Mouse (Mus musculus): ENCODE data around the gene Kif23. TPM values are rescaled to one million over a fixed set of nuclear protein-coding genes. Genes with fewer than 3 reads are reported as not detected.

The Kif23 gene
- polyA plus RNA-seq, 1 experiment = 0.56 TPM

DNA sequence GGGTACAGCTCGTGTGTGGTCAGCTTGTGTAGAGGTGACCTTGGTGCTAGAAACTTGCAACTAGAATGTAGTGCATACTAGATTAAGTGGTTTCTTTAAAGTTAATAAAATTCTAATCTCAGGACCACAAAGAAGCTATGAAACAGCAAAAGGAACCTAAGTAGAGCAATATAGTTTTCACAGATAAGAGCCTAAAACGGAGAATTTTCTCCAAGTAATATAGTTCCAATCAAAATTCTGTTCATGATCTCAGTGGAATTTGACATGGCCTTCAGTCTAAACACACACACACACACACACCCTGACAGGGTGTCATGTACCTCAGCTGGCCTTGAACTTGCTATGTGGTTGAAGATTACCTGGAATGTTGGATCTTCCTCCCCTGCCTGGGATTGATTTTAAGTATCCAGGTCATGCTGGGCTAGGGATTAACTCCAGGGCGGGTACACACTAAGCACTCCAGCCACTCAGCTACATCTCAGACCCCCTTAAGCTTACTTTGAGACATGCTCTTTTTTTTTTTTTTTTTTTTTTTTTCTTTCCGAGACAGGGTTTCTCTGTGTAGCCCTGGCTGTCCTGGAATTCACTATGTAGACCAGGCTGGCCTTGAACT is 31.1 kb downstream of the Kif23 start:
- Histone ChIP-seq H3K4me3 (replicated peaks; ENCODE audit: insufficient read depth, low read depth, low read length) (peak overlapping the region; percentile 84), H3K27ac (ENCODE audit: insufficient read depth, low read length) (no peak overlapping the region), H3K27me3 (ENCODE audit: control insufficient read depth, insufficient read depth, low read length) (no peaks in the 10 kb centered on the region), H3K4me1 (ENCODE audit: control insufficient read depth, insufficient read depth, low read length) (no peaks in the 10 kb centered on the region)
- WGBS = 58% methylated on average over 4 of the region's 4 CpGs
- TF ChIP-seq POLR2A (IDR thresholded peaks at IDR 0.05; ENCODE audit: borderline replicate concordance, insufficient read depth, low read length) (no peak), CTCF (IDR thresholded peaks at IDR 0.05; ENCODE audit: borderline replicate concordance, insufficient read depth, low read depth, low read length) (no peak)
- no peak for DNase-seq

DNA sequence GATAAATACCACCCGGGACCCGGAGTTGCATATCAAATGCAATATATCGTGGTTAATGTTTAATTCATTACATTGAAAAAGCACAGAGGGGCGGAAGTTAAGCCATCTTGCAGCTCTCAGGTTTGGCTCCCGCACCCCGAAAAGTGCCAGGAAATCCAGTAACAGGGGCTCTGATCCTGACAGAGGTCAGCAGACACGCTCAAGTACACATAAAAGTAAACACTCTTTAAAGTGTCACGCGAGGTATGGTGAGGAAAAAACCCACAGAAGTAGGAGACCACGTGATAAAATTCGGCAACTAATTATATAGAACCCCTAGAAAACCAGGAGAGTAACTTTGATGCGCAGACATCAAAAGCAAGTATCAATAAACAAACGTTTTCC is 31.7 kb downstream of the Kif23 start:
- no peak for DNase-seq
- H3K27ac ChIP-seq (ENCODE audit: insufficient read depth, low read length) = peak overlapping the region; percentile 68
- no peaks in the 10 kb centered on the region for H3K27me3 ChIP-seq (ENCODE audit: control insufficient read depth, insufficient read depth, low read length)
- H3K4me1 ChIP-seq (ENCODE audit: control insufficient read depth, insufficient read depth, low read length) = no peaks in the 10 kb centered on the region
- H3K4me3 ChIP-seq (replicated peaks; ENCODE audit: insufficient read depth, low read depth, low read length) = peak overlapping the region; percentile 84
- WGBS = 4% methylated on average over 13 of the region's 13 CpGs
- TF ChIP-seq CTCF (IDR thresholded peaks at IDR 0.05; ENCODE audit: borderline replicate concordance, insufficient read depth, low read depth, low read length) (no peak), POLR2A (IDR thresholded peaks at IDR 0.05; ENCODE audit: borderline replicate concordance, insufficient read depth, low read length) (no peak)

DNA sequence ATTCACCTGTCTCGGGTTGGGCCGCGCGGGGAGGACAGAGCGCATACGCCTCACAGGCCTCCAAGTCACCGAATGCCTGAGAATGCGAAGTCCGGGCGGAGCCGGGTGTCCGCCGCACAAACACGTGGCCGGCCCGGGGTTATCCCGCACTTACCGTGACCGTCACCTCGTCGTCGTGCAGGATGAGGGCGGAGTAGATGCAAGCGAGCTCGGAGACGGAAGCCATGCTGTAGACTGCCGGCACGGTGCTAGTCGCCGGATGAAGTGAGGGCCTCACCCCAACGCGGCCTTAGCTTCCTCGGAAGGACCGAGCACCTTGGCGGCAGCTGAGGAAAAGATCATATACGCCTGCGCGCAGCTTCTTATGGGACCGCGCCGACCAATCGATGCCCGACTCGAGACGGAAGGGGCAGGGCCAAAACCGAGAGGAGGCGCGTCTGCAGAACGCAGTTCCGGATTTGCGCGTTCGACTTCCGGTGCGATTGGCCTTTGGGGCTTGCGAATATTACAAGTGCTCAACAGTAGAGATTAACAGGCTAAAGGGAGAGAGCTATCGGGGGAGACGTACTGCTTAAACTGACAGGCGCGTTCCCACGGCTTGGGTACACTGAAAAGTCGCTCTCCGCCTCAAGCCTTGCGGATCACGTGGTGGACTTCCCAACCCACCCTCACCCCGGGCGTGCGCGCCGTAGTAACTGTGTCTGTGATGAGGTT is 32.2 kb downstream of the Kif23 start, which contains the start of gene Rplp1:
TSS of gene Rplp1 (minus strand) at position 340 of the 714 bp plus-strand sequence.
- H3K4me3 ChIP-seq (replicated peaks; ENCODE audit: insufficient read depth, low read depth, low read length) = peak within 1 kb of the TSS; percentile 92
- H3K27ac ChIP-seq (ENCODE audit: insufficient read depth, low read length) = peak within 1 kb of the TSS; percentile 68
- H3K27me3 ChIP-seq (ENCODE audit: control insufficient read depth, insufficient read depth, low read length) = no peaks in the 10 kb centered on the region
- WGBS = under 1% methylated on average over 70 of the region's 70 CpGs
- DNase-seq = peak; percentile 97
- TF ChIP-seq POLR2A (IDR thresholded peaks at IDR 0.05; ENCODE audit: borderline replicate concordance, insufficient read depth, low read length) (peak; percentile 91), CTCF (IDR thresholded peaks at IDR 0.05; ENCODE audit: borderline replicate concordance, insufficient read depth, low read depth, low read length) (no peak)
- H3K4me1 ChIP-seq (ENCODE audit: control insufficient read depth, insufficient read depth, low read length) = no peaks in the 10 kb centered on the region

DNA sequence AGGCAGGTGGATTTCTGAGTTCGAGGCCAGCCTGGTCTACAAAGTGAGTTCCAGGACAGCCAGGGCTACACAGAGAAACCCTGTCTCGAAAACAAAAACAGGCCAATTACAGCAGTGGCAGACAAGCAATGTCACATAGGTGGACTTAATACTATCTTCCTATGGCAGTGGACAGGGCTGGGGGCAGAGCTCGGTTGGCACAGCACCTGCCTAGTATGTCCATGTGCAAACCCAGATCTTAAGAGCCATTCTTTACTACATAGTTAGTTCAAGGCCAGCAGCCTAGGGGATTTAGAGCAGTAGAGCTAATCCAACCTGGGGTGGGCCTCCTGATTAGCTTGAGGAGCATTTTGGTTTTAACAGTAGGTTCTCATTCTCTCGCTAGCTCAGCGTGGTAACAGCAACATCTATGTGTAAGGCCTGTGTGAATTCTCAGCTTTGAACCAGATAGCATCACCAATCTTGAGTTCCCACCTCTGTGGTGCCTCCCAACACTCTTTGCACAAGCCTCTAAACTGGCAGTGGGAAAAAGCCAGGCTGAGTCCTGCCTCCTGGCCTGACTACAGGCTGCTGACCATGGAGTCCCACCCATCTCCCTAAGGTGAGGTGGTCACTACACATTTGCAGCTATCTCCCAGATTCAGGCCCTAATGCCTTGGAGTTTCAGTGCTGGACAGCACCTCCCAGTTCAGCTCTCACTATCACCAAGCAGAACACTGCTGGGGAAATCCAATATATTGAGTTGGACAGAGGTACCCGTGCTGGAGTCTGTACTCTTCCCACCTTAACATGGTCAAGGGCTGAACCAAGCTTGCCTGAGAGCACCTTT is 35.1 kb downstream of the Kif23 start:
- 60% methylated on average over 6 of the region's 6 CpGs for WGBS
- no peak overlapping the region for H3K27ac ChIP-seq (ENCODE audit: insufficient read depth, low read length)
- H3K27me3 ChIP-seq (ENCODE audit: control insufficient read depth, insufficient read depth, low read length) = no peaks in the 10 kb centered on the region
- H3K4me1 ChIP-seq (ENCODE audit: control insufficient read depth, insufficient read depth, low read length) = no peaks in the 10 kb centered on the region
- TF ChIP-seq CTCF (IDR thresholded peaks at IDR 0.05; ENCODE audit: borderline replicate concordance, insufficient read depth, low read depth, low read length) (no peak), POLR2A (IDR thresholded peaks at IDR 0.05; ENCODE audit: borderline replicate concordance, insufficient read depth, low read length) (no peak)
- DNase-seq = no peak
- H3K4me3 ChIP-seq (replicated peaks; ENCODE audit: insufficient read depth, low read depth, low read length) = no peak overlapping the region

DNA sequence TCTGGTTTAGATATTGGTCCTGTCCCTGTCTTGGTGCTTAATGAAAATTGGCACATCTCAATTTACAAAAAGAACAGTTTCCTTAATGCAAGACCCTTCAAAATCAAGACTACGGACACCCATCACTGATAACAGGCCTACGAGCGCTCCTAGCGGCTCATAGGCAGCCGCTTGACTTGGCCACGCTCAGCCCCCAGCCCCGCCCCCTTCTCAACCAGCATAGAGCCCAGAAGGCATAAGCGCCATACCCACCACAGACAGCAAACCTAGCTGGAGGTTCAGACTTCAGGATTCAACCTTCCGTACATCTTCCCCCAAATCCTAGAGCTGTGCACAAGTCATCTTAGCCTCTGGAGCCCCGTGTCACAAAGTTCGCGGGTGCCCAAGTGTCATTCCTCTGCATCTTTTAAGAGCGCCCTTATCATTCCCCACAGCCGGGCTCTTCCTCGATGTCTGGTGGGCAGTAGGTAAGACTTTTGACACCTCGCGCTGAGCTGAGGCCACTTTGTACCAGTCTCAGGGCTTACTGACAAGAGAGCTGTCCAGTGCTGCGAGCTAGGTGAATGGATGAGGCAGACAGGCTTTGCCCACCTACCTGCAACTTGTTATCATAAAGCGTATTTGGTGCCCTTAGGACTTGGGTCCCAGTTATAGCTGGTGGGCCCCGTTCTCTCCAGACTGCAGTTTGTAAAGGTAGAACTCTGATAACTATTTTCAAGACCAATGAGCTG is 35.9 kb downstream of the Kif23 start:
- DNase-seq = no peak
- WGBS = 54% methylated on average over 20 of the region's 20 CpGs
- TF ChIP-seq POLR2A (IDR thresholded peaks at IDR 0.05; ENCODE audit: borderline replicate concordance, insufficient read depth, low read length) = no peak
- TF ChIP-seq CTCF (IDR thresholded peaks at IDR 0.05; ENCODE audit: borderline replicate concordance, insufficient read depth, low read depth, low read length) = no peak
- H3K27me3 ChIP-seq (ENCODE audit: control insufficient read depth, insufficient read depth, low read length) = no peaks in the 10 kb centered on the region
- no peak overlapping the region for H3K4me3 ChIP-seq (replicated peaks; ENCODE audit: insufficient read depth, low read depth, low read length)
- no peaks in the 10 kb centered on the region for H3K4me1 ChIP-seq (ENCODE audit: control insufficient read depth, insufficient read depth, low read length)
- H3K27ac ChIP-seq (ENCODE audit: insufficient read depth, low read length) = no peak overlapping the region

DNA sequence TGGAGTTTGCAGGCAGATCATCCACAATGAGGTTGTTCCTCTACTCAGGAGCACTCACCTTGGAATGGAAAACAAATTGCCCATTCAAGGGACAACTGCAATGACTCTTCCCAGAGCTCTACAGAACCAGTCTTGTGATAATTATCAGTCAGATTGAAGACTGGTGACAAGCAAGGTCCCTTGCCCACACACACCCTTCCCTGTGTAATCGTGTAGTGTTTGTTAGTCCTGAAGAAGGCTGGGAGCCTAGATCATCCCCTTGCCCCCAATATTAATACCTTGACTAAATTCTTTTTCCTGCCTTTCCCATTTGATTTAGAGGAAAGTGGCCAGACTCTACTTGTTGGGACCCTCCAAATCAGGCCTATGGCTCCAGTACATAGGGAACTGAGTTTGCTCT is 36.9 kb downstream of the Kif23 start:
- H3K27ac ChIP-seq (ENCODE audit: insufficient read depth, low read length) = no peak overlapping the region
- WGBS = 88% methylated on average over 1 of the region's 1 CpGs
- DNase-seq = no peak
- TF ChIP-seq CTCF (IDR thresholded peaks at IDR 0.05; ENCODE audit: borderline replicate concordance, insufficient read depth, low read depth, low read length) (no peak), POLR2A (IDR thresholded peaks at IDR 0.05; ENCODE audit: borderline replicate concordance, insufficient read depth, low read length) (no peak)
- no peaks in the 10 kb centered on the region for H3K4me1 ChIP-seq (ENCODE audit: control insufficient read depth, insufficient read depth, low read length)
- no peaks in the 10 kb centered on the region for H3K27me3 ChIP-seq (ENCODE audit: control insufficient read depth, insufficient read depth, low read length)
- no peak overlapping the region for H3K4me3 ChIP-seq (replicated peaks; ENCODE audit: insufficient read depth, low read depth, low read length)

DNA sequence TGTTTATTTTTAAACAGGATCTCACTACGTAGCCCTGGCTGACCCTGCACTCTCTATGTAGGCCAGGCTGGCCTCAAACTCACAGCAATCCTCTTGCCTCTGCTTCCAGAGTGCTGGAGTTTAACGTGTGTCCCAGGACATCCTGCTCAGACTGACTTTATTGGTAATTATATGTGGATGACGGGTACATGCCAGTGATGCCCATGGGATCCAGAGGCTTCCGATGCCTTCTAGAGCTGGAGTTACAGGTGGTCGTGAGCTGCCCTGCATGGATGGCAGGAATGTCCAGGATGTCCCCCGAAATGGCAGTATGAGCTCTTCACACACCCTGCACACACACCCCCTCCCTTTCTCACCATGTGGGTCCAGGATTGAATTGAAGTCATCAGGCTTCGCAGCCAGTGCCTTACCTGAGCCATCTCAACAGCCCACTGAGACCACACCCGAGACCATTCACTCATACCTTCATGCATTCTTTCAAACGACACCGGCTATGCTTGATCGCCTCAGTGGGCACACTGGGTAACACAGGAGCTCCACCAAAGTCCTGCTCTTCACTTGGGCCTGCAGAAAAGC is 37.7 kb downstream of the Kif23 start:
- no peak for DNase-seq
- no peak overlapping the region for H3K4me3 ChIP-seq (replicated peaks; ENCODE audit: insufficient read depth, low read depth, low read length)
- no peaks in the 10 kb centered on the region for H3K4me1 ChIP-seq (ENCODE audit: control insufficient read depth, insufficient read depth, low read length)
- no peak overlapping the region for H3K27ac ChIP-seq (ENCODE audit: insufficient read depth, low read length)
- H3K27me3 ChIP-seq (ENCODE audit: control insufficient read depth, insufficient read depth, low read length) = no peaks in the 10 kb centered on the region
- 87% methylated on average over 11 of the region's 11 CpGs for WGBS
- TF ChIP-seq POLR2A (IDR thresholded peaks at IDR 0.05; ENCODE audit: borderline replicate concordance, insufficient read depth, low read length) (no peak), CTCF (IDR thresholded peaks at IDR 0.05; ENCODE audit: borderline replicate concordance, insufficient read depth, low read depth, low read length) (no peak)
